ENCODE assay signal across 8 mouse cellular contexts in the genomic region with DNA sequence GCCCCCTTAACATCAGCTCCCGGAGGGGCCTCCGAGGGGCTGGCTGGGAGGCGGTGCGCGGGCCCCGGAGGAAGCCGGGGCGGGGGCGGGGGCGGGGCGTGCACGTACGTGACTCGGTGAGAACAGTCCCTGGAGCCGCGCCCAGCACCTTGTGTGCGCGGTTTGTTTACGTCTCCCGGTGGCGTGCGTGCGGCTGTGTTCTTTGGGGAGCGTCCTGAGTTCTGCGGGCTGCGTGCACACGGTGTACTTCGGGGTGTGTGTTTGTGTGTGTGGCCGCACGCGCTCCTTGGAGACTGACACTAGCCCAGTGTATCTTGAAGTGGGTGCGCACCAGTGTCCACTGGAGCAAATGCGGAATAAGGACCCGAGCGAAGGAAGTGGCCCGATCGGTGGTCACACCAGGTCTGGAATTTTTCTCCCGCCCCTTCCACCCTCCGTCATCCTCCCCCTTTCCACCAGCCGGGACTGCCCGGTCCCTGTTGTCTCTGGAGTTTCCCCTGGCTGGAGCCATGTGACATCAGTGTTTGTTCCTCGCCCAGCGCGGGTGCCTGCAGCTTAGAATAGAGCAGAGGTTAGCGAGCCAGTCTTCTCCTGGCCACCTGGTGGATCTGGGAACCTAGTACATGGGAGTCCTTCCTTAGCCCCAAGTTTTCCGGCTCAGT. TPM values are rescaled to one million over a fixed set of nuclear protein-coding genes. Genes with fewer than 3 reads are reported as not detected.
A peak's percentile ranks its signal among the peaks of the same experiment; 100 is the strongest.
DNase-seq lines count a peak whose midpoint lies in the region; ATAC-seq lines count a peak whose summit lies in the region.

No protein-coding gene starts in this region.

- peak overlapping the region; percentile 68 for H3K4me3 ChIP-seq in forebrain, embryonic 13.5 days
- H3K4me3 ChIP-seq in limb, embryonic 10.5 days: peak overlapping the region; percentile 85
- H3K4me3 ChIP-seq in midbrain, embryonic 10.5 days: peak overlapping the region; percentile 86

- peak; percentile 77 to 80 for DNase-seq in cerebellum, postnatal 10 days
- no peak for DNase-seq in cerebellum, adult 11 months
- peak; percentile 75 for DNase-seq in adrenal gland, postnatal 14 days
- peak; percentile 80 for DNase-seq in heart, postnatal 4 days
- peak; percentile 83 for DNase-seq in limb, embryonic 10.5 days (ENCODE audit: low spot score)
- peak; percentile 47 for DNase-seq in midbrain, embryonic 10.5 days (ENCODE audit: low spot score)
- DNase-seq in spleen, postnatal 4 days (ENCODE audit: low spot score in 2 of 2): peak; percentile 38 to 76

- peak; percentile 77 for ATAC-seq in forebrain, embryonic 13.5 days

- H3K27ac ChIP-seq in forebrain, embryonic 13.5 days: peak overlapping the region; percentile 83
- H3K27ac ChIP-seq in limb, embryonic 10.5 days: peak overlapping the region; percentile 90
- peak overlapping the region; percentile 89 for H3K27ac ChIP-seq in midbrain, embryonic 10.5 days (replicated peaks)

- peak overlapping the region; percentile 74 for H3K9ac ChIP-seq in forebrain, embryonic 13.5 days

- H3K36me3 ChIP-seq in forebrain, embryonic 13.5 days (ENCODE audit: poor library complexity, severe bottlenecking): no peaks in the 10 kb centered on the region
- H3K36me3 ChIP-seq in limb, embryonic 10.5 days: no peaks in the 10 kb centered on the region
- no peaks in the 10 kb centered on the region for H3K36me3 ChIP-seq in midbrain, embryonic 10.5 days

- peaks cover 14% of the 10 kb centered on the region for H3K4me1 ChIP-seq in forebrain, embryonic 13.5 days
- H3K4me1 ChIP-seq in limb, embryonic 10.5 days: peaks cover 39% of the 10 kb centered on the region
- H3K4me1 ChIP-seq in midbrain, embryonic 10.5 days: peaks cover 45% of the 10 kb centered on the region

- under 1% methylated on average over 42 of the region's 46 CpGs for WGBS in forebrain, embryonic 13.5 days
- WGBS in limb, embryonic 10.5 days: 1% methylated on average over 46 of the region's 46 CpGs
- WGBS in midbrain, embryonic 10.5 days: under 1% methylated on average over 46 of the region's 46 CpGs

- peak overlapping the region; percentile 88 for H3K4me2 ChIP-seq in forebrain, embryonic 13.5 days

- no peaks in the 10 kb centered on the region for H3K9me3 ChIP-seq in forebrain, embryonic 13.5 days (replicated peaks)
- H3K9me3 ChIP-seq in limb, embryonic 10.5 days (replicated peaks): no peaks in the 10 kb centered on the region
- no peaks in the 10 kb centered on the region for H3K9me3 ChIP-seq in midbrain, embryonic 10.5 days (replicated peaks)

- peaks cover 27% of the 10 kb centered on the region for H3K27me3 ChIP-seq in forebrain, embryonic 13.5 days
- H3K27me3 ChIP-seq in limb, embryonic 10.5 days (ENCODE audit: low read depth, poor library complexity, severe bottlenecking): peaks cover 5% of the 10 kb centered on the region; the same call in 1 of the 2 replicates
- peaks cover 46% of the 10 kb centered on the region for H3K27me3 ChIP-seq in midbrain, embryonic 10.5 days (ENCODE audit: low read depth, poor library complexity, severe bottlenecking)

RNA-seq across cellular contexts. Expression of gene Maff, which starts 1.6 kb away (rescaled TPM):
- 6.2 and 7.4 TPM in 2 replicates for total RNA-seq in adrenal gland, postnatal 14 days (2021)
- 1.2 and 1.3 TPM in 2 replicates for polyA plus RNA-seq in forebrain, embryonic 13.5 days (2015; fragmentation: Nextera tagmentation; extraction: Ambion mirVana)
- total RNA-seq in heart, postnatal 4 days (2021): 10 to 100 TPM in 1 of 2 experiments, 1 to 10 TPM in 1; 9.8 to 10.2 TPM
- polyA plus RNA-seq in limb, embryonic 10.5 days (2016; fragmentation: Nextera tagmentation; extraction: Ambion mirVana): 1.2 and 1.5 TPM in 2 replicates
- 1.3 TPM in 2 replicates for polyA plus RNA-seq in midbrain, embryonic 10.5 days (2016; fragmentation: Nextera tagmentation; extraction: Ambion mirVana)

RNA-seq across cellular contexts. Expression of gene Pla2g6, which starts 19.8 kb away (rescaled TPM):
- 22.1 and 26.0 TPM in 2 replicates for total RNA-seq in adrenal gland, postnatal 14 days (2021)
- 24.9 and 29.6 TPM in 2 replicates for polyA plus RNA-seq in forebrain, embryonic 13.5 days (2015; fragmentation: Nextera tagmentation; extraction: Ambion mirVana)
- 1 to 10 TPM; 8.4 to 9.6 TPM for total RNA-seq in heart, postnatal 4 days (2021)
- 17.0 and 18.2 TPM in 2 replicates for polyA plus RNA-seq in limb, embryonic 10.5 days (2016; fragmentation: Nextera tagmentation; extraction: Ambion mirVana)
- 20.4 and 26.8 TPM in 2 replicates for polyA plus RNA-seq in midbrain, embryonic 10.5 days (2016; fragmentation: Nextera tagmentation; extraction: Ambion mirVana)

RNA-seq across cellular contexts. Expression of gene Tmem184b, which starts 55.4 kb away (rescaled TPM):
- total RNA-seq in adrenal gland, postnatal 14 days (2021): 45.2 and 48.0 TPM in 2 replicates
- polyA plus RNA-seq in forebrain, embryonic 13.5 days (2015; fragmentation: Nextera tagmentation; extraction: Ambion mirVana): 29.4 and 31.3 TPM in 2 replicates
- 10 to 100 TPM; 68.1 to 73.4 TPM for total RNA-seq in heart, postnatal 4 days (2021)
- 63.5 and 74.8 TPM in 2 replicates for polyA plus RNA-seq in limb, embryonic 10.5 days (2016; fragmentation: Nextera tagmentation; extraction: Ambion mirVana)
- polyA plus RNA-seq in midbrain, embryonic 10.5 days (2016; fragmentation: Nextera tagmentation; extraction: Ambion mirVana): 56.3 and 58.7 TPM in 2 replicates
